Mouse (Mus musculus) heart, embryonic 12.5 days (tissue): Measurements from ENCODE around the gene Ssbp3. TPM values are rescaled to one million over a fixed set of nuclear protein-coding genes. Genes with fewer than 3 reads are reported as not detected.

Source experiments
- ATAC-seq: fragments of 200-750 bp; cut with Nextera tagmentation; 2 replicates; pipeline ENCODE4 v1.8.0; 2017; ENCODE audit warnings: moderate TSS enrichment, moderate library complexity; ENCODE audit not compliant: insufficient number of reproducible peaks, low FRiP score
- H3K27ac ChIP-seq: fragments of 300-500 bp; sonication (generic); 2 replicates; pipeline ENCODE4 v1.5.1; 2016; ENCODE audit warnings: mild to moderate bottlenecking, moderate library complexity; ENCODE audit not compliant: poor library complexity, severe bottlenecking
- H3K27me3 ChIP-seq: fragments of 300-500 bp; sonication (generic); replicated peaks from 2 replicates; pipeline ENCODE4 v1.6.1; 2016; ENCODE audit warnings: mild to moderate bottlenecking, moderate library complexity
- H3K36me3 ChIP-seq: fragments of 300-500 bp; sonication (generic); 2 replicates; pipeline ENCODE4 v1.6.1; 2016; ENCODE audit warnings: mild to moderate bottlenecking, moderate library complexity
- H3K4me1 ChIP-seq: fragments of 300-500 bp; sonication (generic); replicated peaks from 2 replicates; pipeline ENCODE4 v1.6.1; 2016; ENCODE audit warnings: mild to moderate bottlenecking
- H3K4me2 ChIP-seq: fragments of 300-500 bp; sonication (generic); 2 replicates; pipeline ENCODE4 v1.6.1; 2016; ENCODE audit warnings: mild to moderate bottlenecking, moderate library complexity
- H3K4me3 ChIP-seq: fragments of 300-500 bp; sonication (generic); 2 replicates; pipeline ENCODE4 v1.5.1; 2016; ENCODE audit warnings: mild to moderate bottlenecking
- H3K9ac ChIP-seq: fragments of 300-500 bp; sonication (generic); 2 replicates; pipeline ENCODE4 v1.6.1; 2016; ENCODE audit warnings: mild to moderate bottlenecking, moderate library complexity
- H3K9me3 ChIP-seq: fragments of 300-500 bp; sonication (generic); replicated peaks from 2 replicates; pipeline ENCODE4 v1.6.1; 2016; ENCODE audit warnings: mild to moderate bottlenecking, moderate library complexity
- WGBS: fragments of 180-500 bp; shearing (Covaris S2); methylation state at CpG from one replicate; pipeline ENCODE4 v1.1.7; 2016; 5-methylcytosine and 5-hydroxymethylcytosine counted together
- polyA plus RNA-seq: library from polyadenylated mRNA; unstranded; fragments of >200 nt; fragmentation: Nextera tagmentation; extraction: Ambion mirVana; gene quantifications from 2 replicates; pipeline ENCODE4 v1.2.1, GENCODE M21; 2016

Gene Ssbp3
- polyA plus RNA-seq, 1 experiment from 2014 or later: 101 TPM

DNA sequence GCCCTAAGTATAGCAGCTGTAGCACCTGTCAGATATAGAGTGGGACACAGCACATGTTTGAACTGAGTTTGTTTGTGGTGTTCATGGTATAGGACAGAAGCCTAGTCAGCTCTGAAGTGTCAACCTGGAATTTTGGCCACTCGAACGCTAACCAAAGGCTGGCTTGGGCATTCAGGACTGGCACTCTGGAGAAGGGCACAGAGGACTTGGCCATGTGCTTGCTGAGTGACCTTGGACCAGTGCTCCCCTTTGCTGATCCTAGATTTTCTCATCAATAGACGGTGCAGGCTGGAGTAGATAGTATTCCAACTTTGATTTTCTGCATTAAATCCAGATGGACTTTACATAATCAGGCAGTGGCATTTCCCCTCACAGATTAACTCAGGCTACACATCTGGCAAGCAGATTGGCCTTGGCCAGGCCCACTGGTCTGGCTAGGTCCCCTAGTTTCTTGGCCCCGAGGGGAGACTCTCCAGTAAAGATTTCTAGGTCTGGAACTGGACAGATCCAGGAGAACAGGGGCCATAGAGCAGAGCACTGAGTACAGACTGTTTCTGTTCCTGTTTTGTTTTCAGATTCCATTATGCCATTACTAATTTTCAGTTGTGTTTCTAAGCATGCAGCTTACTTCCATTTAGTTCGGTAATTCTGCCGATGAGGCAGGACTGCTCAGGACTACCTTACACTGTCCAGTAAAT is 102.8 kb downstream of the Ssbp3 start:
- H3K27ac ChIP-seq: no peak overlapping the region
- 85% methylated on average over 6 of the region's 6 CpGs for WGBS
- H3K4me2 ChIP-seq: no peak overlapping the region
- H3K4me3 ChIP-seq: no peak overlapping the region
- H3K4me1 ChIP-seq: peaks cover 71% of the 10 kb centered on the region
- no peaks in the 10 kb centered on the region for H3K9me3 ChIP-seq
- H3K36me3 ChIP-seq: peaks cover 21% of the 10 kb centered on the region
- H3K9ac ChIP-seq: no peak overlapping the region
- no peaks in the 10 kb centered on the region for H3K27me3 ChIP-seq
- no peak for ATAC-seq

DNA sequence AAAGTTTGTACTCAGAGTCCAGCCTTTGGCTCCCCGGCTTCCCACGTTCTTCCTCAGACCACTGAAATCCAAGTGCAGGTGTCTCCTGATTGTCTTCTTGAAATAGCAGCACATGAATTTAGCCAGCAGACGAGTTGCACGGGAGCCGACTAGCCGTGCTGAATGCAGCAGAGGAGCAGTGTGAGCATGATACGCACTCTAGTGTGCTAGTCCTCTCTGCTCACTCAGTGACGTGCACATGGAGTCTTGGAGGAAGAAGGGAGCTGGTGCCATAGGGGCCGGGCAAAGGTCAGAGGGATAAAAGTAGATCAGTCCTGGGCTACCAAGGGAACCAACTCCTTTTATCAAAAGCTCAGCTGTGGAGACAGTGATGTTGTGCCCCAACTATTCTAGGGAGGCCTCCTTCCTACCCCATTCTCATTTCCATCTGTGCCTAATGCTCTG is 103.3 kb downstream of the Ssbp3 start:
- H3K9me3 ChIP-seq: no peaks in the 10 kb centered on the region
- no peak overlapping the region for H3K4me2 ChIP-seq
- H3K4me3 ChIP-seq: no peak overlapping the region
- no peaks in the 10 kb centered on the region for H3K27me3 ChIP-seq
- no peak overlapping the region for H3K27ac ChIP-seq
- peaks cover 77% of the 10 kb centered on the region for H3K4me1 ChIP-seq
- H3K36me3 ChIP-seq: peaks cover 21% of the 10 kb centered on the region
- H3K9ac ChIP-seq: no peak overlapping the region
- 71% methylated on average over 9 of the region's 9 CpGs for WGBS
- no peak for ATAC-seq

DNA sequence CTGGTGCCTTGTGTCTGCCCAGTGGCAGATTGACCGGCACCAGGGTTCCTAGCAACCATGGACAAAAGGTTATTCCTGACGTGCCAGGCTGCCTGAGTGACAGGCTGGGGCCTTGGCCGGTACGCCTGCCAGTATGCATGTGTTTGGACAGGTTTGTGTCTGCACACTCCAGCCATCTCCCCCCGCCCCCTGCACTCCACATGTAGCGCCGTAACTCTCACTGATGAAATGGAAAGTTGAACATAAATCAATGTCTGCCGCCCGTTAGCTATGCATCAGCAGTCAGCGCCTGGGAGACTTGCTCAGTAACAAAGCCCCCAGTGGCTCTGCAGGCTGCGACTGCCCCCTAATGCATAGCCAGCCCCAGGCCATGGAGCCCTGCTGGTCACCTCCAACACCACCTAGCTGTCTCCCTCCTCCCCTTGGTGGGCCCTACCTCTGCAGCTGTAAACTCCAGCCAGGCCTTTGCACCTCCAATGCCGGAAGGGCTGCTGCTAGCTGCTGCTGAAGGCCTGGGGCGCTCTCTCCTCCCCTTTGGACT is 105.5 kb downstream of the Ssbp3 start:
- no peak overlapping the region for H3K9ac ChIP-seq
- H3K36me3 ChIP-seq: 0 out of 2 replicates have a peak, but pooled peaks cover 4% of the 10 kb centered on the region
- no peak overlapping the region for H3K4me2 ChIP-seq
- no peaks in the 10 kb centered on the region for H3K27me3 ChIP-seq
- ATAC-seq: no peak
- no peaks in the 10 kb centered on the region for H3K9me3 ChIP-seq
- WGBS: 73% methylated on average over 13 of the region's 13 CpGs
- no peak overlapping the region for H3K27ac ChIP-seq
- H3K4me3 ChIP-seq: no peak overlapping the region
- peaks cover 95% of the 10 kb centered on the region for H3K4me1 ChIP-seq

DNA sequence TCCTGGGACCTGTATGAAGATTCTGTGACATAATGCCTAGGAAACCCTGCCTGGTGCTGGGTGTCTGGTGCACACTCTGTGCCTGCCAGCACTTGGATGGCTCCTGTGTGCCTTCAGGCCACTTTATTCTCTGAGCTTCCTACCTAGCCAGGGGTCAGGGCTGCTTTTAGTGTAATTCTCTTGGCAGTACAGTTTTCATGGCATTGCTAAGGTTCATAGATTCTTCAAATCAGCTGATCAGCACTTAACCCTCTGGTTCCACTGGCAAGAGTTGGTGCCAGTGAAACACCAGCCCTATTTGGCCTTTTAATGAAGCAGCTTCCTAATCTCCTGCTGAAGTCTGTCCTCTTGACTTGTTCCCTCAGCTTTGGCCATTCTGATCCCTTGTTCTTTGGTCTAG is 106.8 kb downstream of the Ssbp3 start:
- H3K4me3 ChIP-seq: no peak overlapping the region

DNA sequence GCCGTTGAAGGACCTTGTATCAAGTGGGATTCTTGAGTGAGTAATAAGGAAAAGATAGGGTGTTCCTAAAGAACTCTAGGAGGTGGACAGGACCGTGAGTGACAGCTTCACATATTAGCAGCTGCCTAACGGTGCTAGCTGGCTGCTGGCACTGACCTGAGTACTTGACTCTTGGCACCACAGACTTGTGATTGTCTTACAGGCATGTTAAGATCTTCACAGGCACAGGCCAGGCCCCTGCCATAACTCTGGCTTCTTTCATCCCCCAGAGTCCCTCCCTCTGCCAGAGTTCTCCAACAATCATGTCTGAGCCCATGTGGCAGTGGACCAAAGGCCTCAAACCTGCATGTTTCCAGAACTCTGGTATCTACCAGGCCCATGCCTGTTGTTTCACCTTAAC is 108.0 kb downstream of the Ssbp3 start:
- H3K4me1 ChIP-seq: peaks cover 79% of the 10 kb centered on the region
- no peak overlapping the region for H3K9ac ChIP-seq
- 0 out of 2 replicates have a peak, but pooled peaks cover 4% of the 10 kb centered on the region for H3K36me3 ChIP-seq
- H3K4me2 ChIP-seq: no peak overlapping the region
- no peak overlapping the region for H3K4me3 ChIP-seq
- H3K27me3 ChIP-seq: no peaks in the 10 kb centered on the region
- H3K9me3 ChIP-seq: no peaks in the 10 kb centered on the region
- WGBS: 59% methylated on average over 3 of the region's 3 CpGs
- ATAC-seq: no peak
- H3K27ac ChIP-seq: peak overlapping the region; percentile 36; the same call in 1 of the 2 replicates

More for the DNA sequence above, 106.8 kb downstream of the Ssbp3 start:
- no peak overlapping the region for H3K9ac ChIP-seq
- H3K27ac ChIP-seq: no peak overlapping the region
- H3K4me2 ChIP-seq: no peak overlapping the region
- no peaks in the 10 kb centered on the region for H3K9me3 ChIP-seq
- H3K27me3 ChIP-seq: no peaks in the 10 kb centered on the region
- peaks cover 92% of the 10 kb centered on the region for H3K4me1 ChIP-seq
- H3K36me3 ChIP-seq: 0 out of 2 replicates have a peak, but pooled peaks cover 4% of the 10 kb centered on the region
- ATAC-seq: no peak

DNA sequence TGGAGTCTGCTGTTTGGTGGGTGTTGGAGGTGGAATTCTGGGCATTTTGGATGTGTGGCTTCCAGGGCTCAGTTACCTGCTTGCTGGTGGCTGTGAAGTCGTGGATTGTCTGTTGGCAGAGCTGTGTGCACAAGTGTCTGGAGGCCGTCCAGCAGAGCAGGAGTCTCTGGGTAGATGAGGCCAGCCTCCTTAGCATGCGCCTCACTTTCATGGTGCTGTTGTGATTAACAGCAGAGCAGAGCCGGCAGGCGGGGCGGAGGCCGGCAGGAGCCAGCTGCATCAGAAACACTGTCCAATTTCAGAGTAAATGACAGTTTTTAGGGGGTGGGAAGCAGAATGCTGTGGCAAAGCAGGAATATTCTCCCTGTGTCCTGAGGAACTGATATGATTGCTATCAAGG is 108.5 kb downstream of the Ssbp3 start:
- Histone ChIP-seq H3K4me2 (no peak overlapping the region), H3K36me3 (0 out of 2 replicates have a peak, but pooled peaks cover 4% of the 10 kb centered on the region), H3K9me3 (no peaks in the 10 kb centered on the region), H3K27ac (peak overlapping the region; percentile 36; the same call in 1 of the 2 replicates), H3K27me3 (no peaks in the 10 kb centered on the region), H3K4me1 (peaks cover 76% of the 10 kb centered on the region), H3K4me3 (no peak overlapping the region), H3K9ac (0 out of 2 replicates have a peak overlapping the region, but pooled peaks have one; percentile 9)
- ATAC-seq: no peak
- WGBS: 40% methylated on average over 7 of the region's 7 CpGs

DNA sequence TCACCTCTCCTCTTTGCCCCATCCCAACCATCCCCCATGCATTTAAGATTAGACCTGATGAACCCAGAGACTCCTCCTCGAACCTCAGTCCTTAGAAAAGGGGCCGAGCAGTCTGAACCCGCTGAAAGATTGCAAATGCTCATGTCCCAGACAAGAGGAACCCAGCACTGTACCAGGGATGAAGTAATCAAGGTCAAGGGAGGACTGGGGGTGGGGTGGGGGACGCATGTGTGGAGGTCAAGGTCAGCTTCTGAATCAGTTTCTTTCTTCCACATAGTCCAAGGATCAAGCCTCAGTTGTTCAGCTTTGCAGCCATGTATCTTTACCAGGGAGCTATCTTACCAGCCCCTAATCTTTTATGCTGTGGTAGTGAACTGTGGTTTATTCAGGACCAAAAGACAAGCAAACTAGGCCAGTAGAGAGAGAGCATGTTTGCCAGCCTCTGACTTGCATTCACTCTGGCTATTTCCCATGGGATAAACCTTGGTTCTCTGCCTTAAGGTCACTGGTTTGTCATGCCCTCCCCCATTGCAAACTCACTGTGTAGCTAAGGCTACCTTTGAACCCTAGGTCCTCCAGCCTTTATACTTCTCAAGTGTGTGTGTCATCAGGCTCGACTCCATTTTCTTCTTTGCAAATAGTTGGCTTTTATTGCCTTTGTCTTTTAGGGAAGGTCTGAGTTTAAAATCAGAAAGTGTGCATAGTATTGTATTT is 109.9 kb downstream of the Ssbp3 start:
- Histone ChIP-seq H3K9ac (no peak overlapping the region), H3K27me3 (no peaks in the 10 kb centered on the region), H3K27ac (no peak overlapping the region), H3K9me3 (no peaks in the 10 kb centered on the region), H3K36me3 (no peaks in the 10 kb centered on the region; the same call in 1 of the 2 replicates), H3K4me1 (peaks cover 65% of the 10 kb centered on the region), H3K4me3 (no peak overlapping the region), H3K4me2 (no peak overlapping the region)
- 47% methylated on average over 5 of the region's 5 CpGs for WGBS
- no peak for ATAC-seq

DNA sequence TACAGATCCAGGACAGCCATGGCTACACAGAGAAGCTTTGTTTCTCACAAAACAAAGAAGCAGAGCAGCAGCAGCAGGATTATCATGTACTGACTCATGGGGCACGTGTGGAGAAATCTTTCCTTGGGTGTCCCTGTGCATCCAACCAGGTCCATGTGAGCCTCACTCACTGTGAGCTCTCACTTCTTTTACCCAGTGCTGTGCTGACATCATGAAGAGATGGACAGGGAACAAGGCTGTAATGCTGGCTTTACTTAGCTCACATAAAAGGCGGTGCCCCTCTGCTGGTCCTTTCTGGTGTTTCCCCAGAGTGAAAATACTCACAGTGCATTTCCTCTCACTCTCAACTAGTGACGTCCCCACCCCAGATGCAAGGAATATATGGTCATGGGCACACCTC is 111.0 kb downstream of the Ssbp3 start:
- Histone ChIP-seq H3K4me3 (no peak overlapping the region), H3K4me1 (peaks cover 57% of the 10 kb centered on the region), H3K36me3 (no peaks in the 10 kb centered on the region; the same call in 1 of the 2 replicates), H3K9ac (no peak overlapping the region), H3K4me2 (no peak overlapping the region), H3K27ac (no peak overlapping the region), H3K27me3 (no peaks in the 10 kb centered on the region), H3K9me3 (no peaks in the 10 kb centered on the region)
- 60% methylated on average over 3 of the region's 3 CpGs for WGBS
- ATAC-seq: no peak

- Histone ChIP-seq H3K27me3 (no peaks in the 10 kb centered on the region), H3K27ac (no peak overlapping the region), H3K36me3 (peaks cover 19% of the 10 kb centered on the region), H3K9ac (no peak overlapping the region), H3K4me3 (no peak overlapping the region), H3K4me2 (no peak overlapping the region), H3K9me3 (no peaks in the 10 kb centered on the region), H3K4me1 (peaks cover 25% of the 10 kb centered on the region)
- 80% methylated on average over 7 of the region's 7 CpGs for WGBS
- ATAC-seq: no peak
These were observed 114.4 kb downstream of the Ssbp3 start for GRCm38 (mm10) chr4:107024899-107025298.

- peaks cover 21% of the 10 kb centered on the region for H3K36me3 ChIP-seq
- no peaks in the 10 kb centered on the region for H3K9me3 ChIP-seq
- no peak overlapping the region for H3K27ac ChIP-seq
- no peaks in the 10 kb centered on the region for H3K27me3 ChIP-seq
- no peak overlapping the region for H3K4me3 ChIP-seq
- WGBS: 94% methylated on average over 5 of the region's 5 CpGs
- no peak overlapping the region for H3K4me2 ChIP-seq
- ATAC-seq: no peak
- H3K9ac ChIP-seq: no peak overlapping the region
- H3K4me1 ChIP-seq: peaks cover 21% of the 10 kb centered on the region
These were observed 114.9 kb downstream of the Ssbp3 start for GRCm38 (mm10) chr4:107025369-107025768.

- Histone ChIP-seq H3K4me3 (no peak overlapping the region), H3K4me1 (peaks cover 13% of the 10 kb centered on the region; the same call in 1 of the 2 replicates), H3K9ac (no peak overlapping the region), H3K4me2 (no peak overlapping the region), H3K27ac (no peak overlapping the region), H3K9me3 (no peaks in the 10 kb centered on the region), H3K27me3 (no peaks in the 10 kb centered on the region), H3K36me3 (peaks cover 32% of the 10 kb centered on the region)
- 54% methylated on average over 8 of the region's 8 CpGs for WGBS
- no peak for ATAC-seq
These were observed 116.0 kb downstream of the Ssbp3 start for GRCm38 (mm10) chr4:107026451-107026850.
